Mouse (Mus musculus): Measurements from ENCODE around the gene Alpk1. TPM values are rescaled to one million over a fixed set of nuclear protein-coding genes. Genes with fewer than 3 reads are reported as not detected.

Gene Alpk1
- total RNA-seq (2021): 1 to 10 TPM; 2.4 to 3.9 TPM

GRCm38 (mm10) chr3:127780021-127780644 lies at the start of gene Alpk1:
Gene Alpk1 (minus strand): TSS chr3:127780527.
- intact Hi-C loops (cut with DNase I): no loop called here
- DNase-seq (ENCODE audit: low spot score): peak; percentile 72

- intact Hi-C loops (cut with DNase I): no loop called here
- DNase-seq (ENCODE audit: low spot score): no peak
Observed at GRCm38 (mm10) chr3:127827123-127827522, 46.8 kb upstream of the Alpk1 start.

- intact Hi-C loops (cut with DNase I): no loop called here
- no peak for DNase-seq (ENCODE audit: low spot score)
Observed at GRCm38 (mm10) chr3:127826503-127826902, 46.2 kb upstream of the Alpk1 start.

- DNase-seq (ENCODE audit: low spot score): no peak
- intact Hi-C loops (cut with DNase I): no loop called here
Observed at GRCm38 (mm10) chr3:127823886-127824863, 43.8 kb upstream of the Alpk1 start.

GRCm38 (mm10) chr3:127821209-127821608 lies 40.9 kb upstream of the Alpk1 start:
- DNase-seq (ENCODE audit: low spot score): no peak
- intact Hi-C loops (cut with DNase I): no loop called here

GRCm38 (mm10) chr3:127820400-127820799 lies 40.1 kb upstream of the Alpk1 start:
- intact Hi-C loops (cut with DNase I): no loop called here
- DNase-seq (ENCODE audit: low spot score): no peak

GRCm38 (mm10) chr3:127818694-127819663 lies 38.7 kb upstream of the Alpk1 start:
- intact Hi-C loops (cut with DNase I): no loop called here

GRCm38 (mm10) chr3:127817120-127817683 lies 36.9 kb upstream of the Alpk1 start:
- intact Hi-C loops (cut with DNase I): no loop called here
- no peak for DNase-seq (ENCODE audit: low spot score)

More at GRCm38 (mm10) chr3:127818694-127819663, 38.7 kb upstream of the Alpk1 start:
- no peak for DNase-seq (ENCODE audit: low spot score)

- no peak for DNase-seq (ENCODE audit: low spot score)
- intact Hi-C loops (cut with DNase I): no loop called here
Observed at GRCm38 (mm10) chr3:127809103-127809502, 28.8 kb upstream of the Alpk1 start.

- DNase-seq (ENCODE audit: low spot score): no peak
- intact Hi-C loops (cut with DNase I): no loop called here
Observed at GRCm38 (mm10) chr3:127807846-127808245, 27.5 kb upstream of the Alpk1 start.

- intact Hi-C loops (cut with DNase I): no loop called here
- DNase-seq (ENCODE audit: low spot score): no peak
Observed at GRCm38 (mm10) chr3:127805991-127806390, 25.7 kb upstream of the Alpk1 start.

- DNase-seq (ENCODE audit: low spot score): no peak
- intact Hi-C loops (cut with DNase I): no loop called here
Observed at GRCm38 (mm10) chr3:127805071-127805470, 24.7 kb upstream of the Alpk1 start.

- intact Hi-C loops (cut with DNase I): no loop called here
Observed at GRCm38 (mm10) chr3:127804439-127804838, 24.1 kb upstream of the Alpk1 start.

GRCm38 (mm10) chr3:127802814-127803213 lies 22.5 kb upstream of the Alpk1 start:
- intact Hi-C loops (cut with DNase I): no loop called here
- DNase-seq (ENCODE audit: low spot score): no peak

More at GRCm38 (mm10) chr3:127804439-127804838, 24.1 kb upstream of the Alpk1 start:
- DNase-seq (ENCODE audit: low spot score): no peak

GRCm38 (mm10) chr3:127801162-127801561 lies 20.8 kb upstream of the Alpk1 start:
- intact Hi-C loops (cut with DNase I): no loop called here

GRCm38 (mm10) chr3:127796271-127796670 lies 15.9 kb upstream of the Alpk1 start:
- intact Hi-C loops (cut with DNase I): no loop called here
- DNase-seq (ENCODE audit: low spot score): no peak

More at GRCm38 (mm10) chr3:127801162-127801561, 20.8 kb upstream of the Alpk1 start:
- DNase-seq (ENCODE audit: low spot score): no peak

GRCm38 (mm10) chr3:127795762-127796161 lies 15.4 kb upstream of the Alpk1 start:
- no peak for DNase-seq (ENCODE audit: low spot score)
- intact Hi-C loops (cut with DNase I): no loop called here

GRCm38 (mm10) chr3:127793022-127793421 lies 12.7 kb upstream of the Alpk1 start:
- intact Hi-C loops (cut with DNase I): loop anchor here (5.0 kb wide), 1 partner anchor 44 kb away; the partner anchor contains the start of gene Ap1ar
- DNase-seq (ENCODE audit: low spot score): no peak

All from heart, postnatal 25 days (tissue).